Comparison of ENCODE assay signal across 25 mouse cellular contexts in the genomic region with DNA sequence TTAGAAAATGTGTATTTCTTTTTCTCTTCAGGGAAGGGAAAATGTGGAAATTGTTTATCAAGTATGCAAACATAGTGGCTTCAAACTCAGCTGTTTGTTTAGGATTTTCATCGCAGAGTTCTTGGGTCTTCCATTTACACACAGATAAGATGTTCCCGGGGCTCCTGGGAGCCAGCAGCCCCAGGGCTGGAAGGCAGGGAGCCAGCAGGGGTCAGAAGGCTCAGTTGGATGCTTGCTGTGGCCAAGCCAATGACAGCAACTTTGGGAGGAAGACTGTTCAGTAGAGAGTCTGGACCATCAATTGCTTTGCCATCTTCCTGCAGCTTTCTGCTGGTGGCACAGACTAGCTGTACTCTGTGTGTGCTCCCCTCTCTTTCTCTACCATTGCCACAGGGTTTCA.
DNase-seq lines count a peak whose midpoint lies in the region; ATAC-seq and TF ChIP-seq lines count a peak whose summit lies in the region.
"Had no signal": no experiment of that assay in that cellular context is flagged by ENCODE, and none has a peak within 500 bp of the region (broad histone marks: within the 10 kb centered on the region; RNA-seq: fewer than 3 reads in every experiment).

No protein-coding gene starts in this region.

- DNase-seq in heart, adult 2 months, result peak; percentile 41 to 44
- no peak for DNase-seq in heart, adult 8-10 months (ENCODE audit: low spot score)
- no peak for DNase-seq in lung, postnatal 0 days (ENCODE audit: low spot score)
- peak; percentile 49 for DNase-seq in heart, postnatal 4 days
- DNase-seq in cerebellum, adult 11 months, result no peak
- DNase-seq: cerebellum, adult 9-11 months; gastrocnemius, postnatal 36 days; kidney, adult 8-10 months; kidney, postnatal 10 days; left cerebral cortex, postnatal 4 days; lung, adult 2 months; right cerebral cortex, postnatal 4 days; thymus, adult 18-20 months; thymus, postnatal 36 days had no signal

- H3K79me2 ChIP-seq in heart, adult 2 months (replicated peaks; ENCODE audit: control insufficient read depth, insufficient read depth, low read length), result no peaks in the 10 kb centered on the region

- WGBS in heart, adult 2 months, result 25% methylated on average over 2 of the region's 2 CpGs
- WGBS in lung, embryonic 15.5 days, result 9% methylated on average over 2 of the region's 2 CpGs
- 10% methylated on average over 2 of the region's 2 CpGs for WGBS in lung, postnatal 0 days
- 61% methylated on average over 2 of the region's 2 CpGs for WGBS in hindbrain, embryonic 13.5 days

- ATAC-seq in lung, embryonic 15.5 days (ENCODE audit: borderline replicate concordance, extremely low read depth, low FRiP score, low TSS enrichment), result peak; percentile 29; the same call in 1 of the 2 replicates
- no peak for ATAC-seq in lung, postnatal 0 days
- ATAC-seq in hindbrain, embryonic 13.5 days (ENCODE audit: low FRiP score), result no peak
- ATAC-seq: activated CD4-positive, CD25-positive, alpha-beta regulatory T cell, adult 4 months; forebrain, embryonic 15.5 days; midbrain, embryonic 15.5 days had no signal

- TF ChIP-seq CTCF in heart, adult 2 months (IDR thresholded peaks at IDR 0.05), result no peak
- no peak for TF ChIP-seq CTCF in lung, postnatal 0 days (IDR thresholded peaks at IDR 0.05)

- no peak overlapping the region for H3K4me2 ChIP-seq in lung, embryonic 15.5 days
- H3K4me2 ChIP-seq in lung, postnatal 0 days (replicated peaks; ENCODE audit: low read depth, low read length), result no peak overlapping the region
- no peak overlapping the region for H3K4me2 ChIP-seq in hindbrain, embryonic 13.5 days
- H3K4me2 ChIP-seq: embryonic facial prominence, embryonic 15.5 days; forebrain, embryonic 15.5 days; heart, embryonic 15.5 days; hindbrain, embryonic 12.5 days; limb, embryonic 15.5 days; midbrain, embryonic 15.5 days; neural tube, embryonic 13.5 days; stomach, embryonic 15.5 days had no signal

- no peaks in the 10 kb centered on the region for H3K27me3 ChIP-seq in heart, adult 2 months (ENCODE audit: control insufficient read depth, insufficient read depth, low read length)
- no peaks in the 10 kb centered on the region for H3K27me3 ChIP-seq in lung, embryonic 15.5 days
- no peaks in the 10 kb centered on the region for H3K27me3 ChIP-seq in lung, postnatal 0 days (replicated peaks; ENCODE audit: insufficient read depth, low read length)
- H3K27me3 ChIP-seq in hindbrain, embryonic 13.5 days, result no peaks in the 10 kb centered on the region
- H3K27me3 ChIP-seq: embryonic facial prominence, embryonic 15.5 days; forebrain, embryonic 15.5 days; hindbrain, embryonic 12.5 days; limb, embryonic 15.5 days; midbrain, embryonic 15.5 days; neural tube, embryonic 13.5 days; stomach, embryonic 15.5 days had no signal

- H3K4me3 ChIP-seq in heart, adult 2 months, result no peak overlapping the region
- H3K4me3 ChIP-seq in lung, embryonic 15.5 days, result no peak overlapping the region
- H3K4me3 ChIP-seq in lung, postnatal 0 days (ENCODE audit: low read depth, low read length), result no peak overlapping the region
- H3K4me3 ChIP-seq in hindbrain, embryonic 13.5 days, result no peak overlapping the region
- H3K4me3 ChIP-seq: embryonic facial prominence, embryonic 15.5 days; forebrain, embryonic 15.5 days; heart, embryonic 15.5 days; hindbrain, embryonic 12.5 days; limb, embryonic 15.5 days; midbrain, embryonic 15.5 days; neural tube, embryonic 13.5 days; stomach, embryonic 15.5 days had no signal

- H3K9ac ChIP-seq in heart, adult 2 months (ENCODE audit: low read depth, low read length), result no peak overlapping the region
- no peak overlapping the region for H3K9ac ChIP-seq in lung, embryonic 15.5 days
- H3K9ac ChIP-seq in lung, postnatal 0 days (replicated peaks; ENCODE audit: low read depth), result no peak overlapping the region
- H3K9ac ChIP-seq in hindbrain, embryonic 13.5 days, result no peak overlapping the region
- H3K9ac ChIP-seq: embryonic facial prominence, embryonic 15.5 days; forebrain, embryonic 15.5 days; heart, embryonic 15.5 days; hindbrain, embryonic 12.5 days; limb, embryonic 15.5 days; midbrain, embryonic 15.5 days; neural tube, embryonic 13.5 days; stomach, embryonic 15.5 days had no signal

- no peak overlapping the region for H3K27ac ChIP-seq in heart, adult 2 months
- no peak overlapping the region for H3K27ac ChIP-seq in lung, embryonic 15.5 days
- no peak overlapping the region for H3K27ac ChIP-seq in lung, postnatal 0 days (ENCODE audit: low read length)
- no peak overlapping the region for H3K27ac ChIP-seq in hindbrain, embryonic 13.5 days
- H3K27ac ChIP-seq: embryonic facial prominence, embryonic 15.5 days; forebrain, embryonic 15.5 days; heart, embryonic 15.5 days; hindbrain, embryonic 12.5 days; limb, embryonic 15.5 days; midbrain, embryonic 15.5 days; neural tube, embryonic 13.5 days; stomach, embryonic 15.5 days had no signal

- no peak for TF ChIP-seq EP300 in heart, adult 2 months (IDR thresholded peaks at IDR 0.05; ENCODE audit: insufficient read depth, low read depth, low read length)
- TF ChIP-seq EP300 in lung, postnatal 0 days (IDR thresholded peaks at IDR 0.05), result no peak

- H3K9me3 ChIP-seq in lung, embryonic 15.5 days, result no peaks in the 10 kb centered on the region
- H3K9me3 ChIP-seq in lung, postnatal 0 days (ENCODE audit: low read length), result no peaks in the 10 kb centered on the region
- H3K9me3 ChIP-seq in hindbrain, embryonic 13.5 days, result no peaks in the 10 kb centered on the region
- H3K9me3 ChIP-seq: embryonic facial prominence, embryonic 15.5 days; forebrain, embryonic 15.5 days; heart, embryonic 15.5 days; hindbrain, embryonic 12.5 days; limb, embryonic 15.5 days; midbrain, embryonic 15.5 days; neural tube, embryonic 13.5 days; stomach, embryonic 15.5 days had no signal

- intact Hi-C loops in heart, adult 2 months (cut with DNase I), result no loop called here

- no peaks in the 10 kb centered on the region for H3K36me3 ChIP-seq in heart, adult 2 months (ENCODE audit: control insufficient read depth, insufficient read depth, low read length)
- H3K36me3 ChIP-seq in lung, embryonic 15.5 days, result no peaks in the 10 kb centered on the region
- H3K36me3 ChIP-seq in lung, postnatal 0 days (ENCODE audit: insufficient read depth, low read length), result no peaks in the 10 kb centered on the region
- H3K36me3 ChIP-seq in hindbrain, embryonic 13.5 days, result no peaks in the 10 kb centered on the region
- H3K36me3 ChIP-seq: embryonic facial prominence, embryonic 15.5 days; forebrain, embryonic 15.5 days; heart, embryonic 15.5 days; hindbrain, embryonic 12.5 days; limb, embryonic 15.5 days; midbrain, embryonic 15.5 days; neural tube, embryonic 13.5 days; stomach, embryonic 15.5 days had no signal

- no peaks in the 10 kb centered on the region for H3K4me1 ChIP-seq in heart, adult 2 months (ENCODE audit: control insufficient read depth, insufficient read depth, low read length)
- peaks cover 15% of the 10 kb centered on the region for H3K4me1 ChIP-seq in lung, embryonic 15.5 days
- H3K4me1 ChIP-seq in lung, postnatal 0 days (ENCODE audit: insufficient read depth, low read depth, low read length), result no peaks in the 10 kb centered on the region
- H3K4me1 ChIP-seq in hindbrain, embryonic 13.5 days (replicated peaks), result peaks cover 4% of the 10 kb centered on the region; the same call in 1 of the 2 replicates
- H3K4me1 ChIP-seq: midbrain, embryonic 15.5 days had no signal

- TF ChIP-seq POLR2A in heart, adult 2 months (IDR thresholded peaks at IDR 0.05; ENCODE audit: insufficient read depth, low read depth, low read length), result no peak

Comparison
In these comparisons a context has a peak if more than half of its experiments do, and no peak if none do; other contexts are left out.
1. DNase-seq: peak in heart, adult 2 months (2 of 2) and heart, postnatal 4 days (single experiment); none in heart, adult 8-10 months (single experiment), lung, postnatal 0 days (single experiment) and cerebellum, adult 11 months (single experiment).